Mouse (Mus musculus) 3T3-L1 (cell line): ENCODE measurements around the gene Hes3.

Experiments used
- DNase-seq: peaks from one replicate; pipeline ENCODE4 v3.0.0-alpha.2; 2015; ENCODE audit warnings: low read depth, low spot score

Hes3 gene

DNA sequence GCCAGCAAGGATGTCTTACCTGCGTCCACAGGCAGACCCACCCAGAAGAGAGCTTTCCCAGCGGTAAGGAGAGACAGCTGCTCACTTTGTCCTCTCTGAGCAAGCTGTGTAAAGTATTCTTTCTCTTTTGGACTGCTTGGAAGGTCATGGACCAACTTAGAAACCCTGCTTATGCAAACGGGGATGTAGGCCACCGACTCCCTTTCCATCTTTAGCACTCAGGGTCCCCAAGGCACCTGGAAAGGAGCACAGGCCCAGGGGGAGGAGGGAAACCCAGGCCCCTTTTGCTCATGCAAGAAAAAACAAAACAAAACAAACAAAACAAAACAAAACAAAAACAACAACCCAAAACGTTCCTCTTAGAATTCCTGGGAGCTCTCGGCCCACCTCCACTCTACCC, at the start of gene Hes3:
Gene Hes3, minus strand, starts transcription at position 101 of the 400 bp plus-strand sequence.
- no peak for DNase-seq

DNA sequence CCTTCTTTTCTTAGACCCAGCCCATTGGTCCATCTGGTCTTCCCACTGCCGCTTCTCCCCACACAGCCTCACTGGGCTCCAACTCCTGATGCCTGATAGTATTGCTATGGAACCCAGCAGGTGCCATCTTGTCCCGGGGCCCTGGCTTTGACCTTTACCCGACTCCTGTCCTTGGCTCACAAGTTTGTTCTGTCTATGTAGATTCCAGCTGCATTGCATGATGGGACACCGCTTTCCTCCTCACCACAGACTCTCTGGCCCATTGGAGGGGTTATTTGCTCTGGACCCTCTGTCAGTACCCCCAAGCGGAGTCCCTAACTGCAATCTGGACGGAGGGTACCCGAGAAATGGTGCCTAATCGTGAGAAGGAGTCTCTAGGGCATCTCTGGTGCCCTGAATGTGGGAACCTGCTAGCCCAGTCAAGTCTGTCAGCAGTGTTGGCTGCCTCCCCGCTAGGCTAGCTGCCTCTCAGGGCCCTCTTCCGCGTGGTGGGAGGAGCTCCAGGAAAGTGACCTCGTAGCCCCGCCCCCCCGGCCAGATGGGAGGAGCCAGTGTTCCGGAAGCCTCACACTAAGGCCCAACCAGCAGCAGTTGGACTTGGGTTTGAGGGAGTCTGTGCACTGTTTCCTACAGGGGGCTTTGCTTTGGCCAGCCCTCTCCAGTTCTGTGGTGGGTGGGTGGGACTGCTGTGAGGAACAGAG, 49.3 kb upstream of the Hes3 start:
- DNase-seq, result no peak

DNA sequence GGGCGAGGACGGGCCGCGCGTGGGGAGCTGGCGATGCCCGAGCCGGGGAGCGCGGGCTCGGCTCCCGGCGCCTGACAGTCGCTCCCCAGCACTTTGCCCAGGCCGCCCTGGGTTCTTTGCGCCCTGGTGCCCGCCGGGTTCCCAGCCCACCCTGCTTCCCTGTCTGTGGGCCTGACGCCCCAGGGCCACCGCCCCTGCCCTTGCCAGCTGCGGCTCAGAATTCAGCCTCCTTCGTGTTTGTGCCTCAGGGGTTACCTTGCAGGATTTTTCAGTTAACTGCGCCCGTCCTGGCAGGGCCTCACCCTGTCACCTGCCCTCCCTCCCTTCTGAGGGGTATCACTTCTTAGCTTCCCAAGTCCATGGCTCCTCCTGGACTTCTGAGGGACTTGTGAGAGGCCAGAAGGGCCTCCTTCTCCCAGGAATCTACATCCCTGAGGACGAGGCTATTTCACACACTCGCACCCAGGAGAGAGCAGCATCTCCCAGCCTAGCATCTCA, 47.9 kb upstream of the Hes3 start:
- DNase-seq, result no peak

DNA sequence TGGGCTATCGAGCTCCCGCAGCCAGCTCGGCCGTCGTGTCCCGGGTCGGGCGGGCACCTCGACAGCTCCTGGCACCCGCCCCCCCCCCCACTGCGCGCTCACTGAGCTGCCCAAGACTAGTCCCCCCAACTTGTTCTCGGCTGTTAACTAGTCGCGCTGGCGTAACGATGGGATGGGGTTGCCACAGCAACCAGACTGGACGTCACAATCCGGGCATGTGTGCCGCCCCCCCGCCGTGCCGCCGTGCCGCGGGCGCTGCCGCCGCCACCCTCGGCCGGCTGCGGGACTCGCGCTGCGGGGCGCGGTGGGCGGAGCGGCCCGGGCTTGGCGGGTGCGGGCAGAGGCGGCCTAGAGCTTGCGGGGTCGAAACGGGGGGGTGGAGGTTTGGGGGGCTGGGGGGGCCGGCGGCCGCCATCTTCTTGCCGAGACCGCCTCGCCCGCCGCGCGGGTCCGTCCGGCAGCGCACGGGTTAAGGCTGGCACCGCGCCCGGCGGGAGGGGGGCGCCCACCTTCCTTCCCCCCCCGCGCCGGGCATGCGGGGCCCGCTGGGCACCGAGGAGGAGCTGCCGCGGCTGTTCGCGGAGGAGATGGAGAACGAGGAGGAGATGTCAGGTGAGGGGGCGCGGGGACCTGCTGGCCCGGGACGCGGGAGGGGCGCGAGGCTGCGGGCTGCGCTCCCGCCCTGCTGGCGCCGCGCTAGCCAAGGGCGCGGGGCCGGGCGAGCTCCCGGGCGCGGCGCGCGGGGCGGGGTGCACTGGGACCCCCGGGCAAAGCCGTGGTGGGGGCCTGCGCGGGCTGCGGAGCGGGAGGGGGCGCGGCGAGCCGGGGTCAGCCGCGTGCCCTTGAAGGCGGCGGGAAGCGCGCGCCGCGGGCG, 47.2 kb upstream of the Hes3 start, which contains the start of gene Chd5:
Gene Chd5, plus strand, starts transcription at position 233 of the 874 bp plus-strand sequence.
- no peak for DNase-seq

DNA sequence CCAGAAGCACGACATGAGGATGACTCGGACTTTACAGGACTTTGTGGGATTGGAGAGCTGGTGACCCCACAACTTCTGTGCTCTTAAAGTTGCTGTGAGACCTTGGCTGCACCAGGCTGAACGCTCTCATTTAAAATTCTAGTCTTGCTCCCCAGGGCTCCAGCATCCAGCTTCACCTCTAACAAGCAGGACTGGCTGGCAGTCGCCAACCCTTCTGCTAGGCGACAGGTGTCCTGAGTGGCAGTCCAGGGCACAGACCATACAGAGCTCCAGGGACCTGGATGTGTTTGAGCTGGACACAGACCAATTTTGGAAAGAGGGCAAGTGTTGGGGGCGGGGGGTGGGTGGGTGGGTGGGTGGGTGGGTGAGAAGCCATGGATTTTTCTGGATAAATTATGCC, 46.3 kb upstream of the Hes3 start:
- no peak for DNase-seq

DNA sequence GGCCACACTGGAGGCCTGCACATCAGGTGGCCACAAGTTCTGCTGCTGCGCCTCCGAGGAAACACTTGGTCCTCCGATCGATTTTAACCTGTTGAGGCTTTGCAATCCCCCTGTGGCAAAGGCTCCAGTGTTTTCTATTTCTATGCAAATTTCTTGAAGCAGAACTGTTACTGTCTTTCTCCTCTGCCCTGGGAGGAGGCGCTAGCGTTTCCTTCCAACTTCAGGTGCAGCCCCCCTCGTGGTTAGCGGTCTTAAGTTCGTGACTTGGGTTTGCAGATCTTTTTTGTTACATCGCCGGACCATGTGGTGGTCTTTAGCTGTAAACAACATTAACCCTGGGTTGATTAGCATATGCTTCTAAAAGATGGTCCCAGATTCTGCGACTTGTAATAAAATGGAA, 42.1 kb upstream of the Hes3 start:
- no peak for DNase-seq

DNA sequence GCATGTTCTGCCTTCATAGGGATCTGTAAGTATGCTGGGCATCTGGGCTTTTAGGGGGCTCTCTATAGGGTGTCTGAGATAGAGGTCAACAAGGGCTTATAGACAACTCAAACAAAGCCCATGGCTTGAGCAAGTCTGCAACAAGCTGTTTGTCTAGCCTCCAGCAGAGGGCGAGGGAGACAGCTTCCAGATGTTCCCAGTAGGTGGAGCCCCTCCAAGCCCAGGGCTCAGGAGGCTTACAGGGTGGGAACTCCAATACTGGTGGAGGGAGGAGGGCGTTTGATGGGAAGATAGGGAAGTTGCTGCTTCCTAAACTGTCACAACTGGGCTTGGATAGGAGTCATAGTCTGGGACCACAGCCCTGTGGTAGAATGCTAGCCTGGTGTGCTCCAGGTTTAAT, 41.5 kb upstream of the Hes3 start:
- peak; percentile 80 for DNase-seq

DNA sequence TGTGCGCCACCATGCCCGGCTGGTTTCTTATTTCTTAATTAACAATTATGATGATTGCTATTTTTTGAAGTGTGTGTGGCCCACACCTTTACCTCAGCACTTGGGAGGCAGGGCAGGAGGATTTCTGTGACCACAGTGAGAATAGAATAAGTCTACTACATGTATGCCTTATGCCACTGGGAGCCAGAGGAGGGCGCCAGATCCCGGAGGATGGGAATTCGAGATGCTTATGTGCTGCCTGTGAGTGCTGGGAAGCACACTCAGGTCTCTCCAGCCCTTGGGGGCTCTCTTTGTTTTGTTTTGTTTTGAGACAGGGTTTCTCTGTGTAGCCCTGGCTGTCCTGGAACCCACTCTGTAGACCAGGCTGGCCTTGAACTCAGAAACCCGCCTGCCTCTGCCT, 37.2 kb upstream of the Hes3 start:
- peak; percentile 71 for DNase-seq

DNA sequence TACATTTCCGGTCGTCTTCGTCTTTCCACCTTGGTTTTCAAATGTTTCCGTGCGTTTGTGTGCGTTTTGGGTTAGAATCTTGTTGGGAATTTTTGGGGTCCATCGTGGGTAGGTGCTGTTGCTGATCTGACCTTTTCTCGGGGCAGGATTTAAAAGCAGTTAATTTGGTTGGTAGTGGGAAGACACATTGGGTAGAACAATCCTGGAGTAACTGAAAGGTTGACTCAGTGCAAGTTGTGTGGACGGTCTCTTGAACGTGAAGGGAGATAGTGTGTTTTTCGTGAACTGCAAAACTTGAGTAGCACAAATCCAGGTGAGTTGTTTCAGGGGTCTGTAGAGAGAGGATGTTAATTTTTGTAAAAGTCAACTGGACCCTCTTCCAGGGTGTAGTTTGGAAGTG, 35.1 kb upstream of the Hes3 start:
- DNase-seq, result peak; percentile 8

DNA sequence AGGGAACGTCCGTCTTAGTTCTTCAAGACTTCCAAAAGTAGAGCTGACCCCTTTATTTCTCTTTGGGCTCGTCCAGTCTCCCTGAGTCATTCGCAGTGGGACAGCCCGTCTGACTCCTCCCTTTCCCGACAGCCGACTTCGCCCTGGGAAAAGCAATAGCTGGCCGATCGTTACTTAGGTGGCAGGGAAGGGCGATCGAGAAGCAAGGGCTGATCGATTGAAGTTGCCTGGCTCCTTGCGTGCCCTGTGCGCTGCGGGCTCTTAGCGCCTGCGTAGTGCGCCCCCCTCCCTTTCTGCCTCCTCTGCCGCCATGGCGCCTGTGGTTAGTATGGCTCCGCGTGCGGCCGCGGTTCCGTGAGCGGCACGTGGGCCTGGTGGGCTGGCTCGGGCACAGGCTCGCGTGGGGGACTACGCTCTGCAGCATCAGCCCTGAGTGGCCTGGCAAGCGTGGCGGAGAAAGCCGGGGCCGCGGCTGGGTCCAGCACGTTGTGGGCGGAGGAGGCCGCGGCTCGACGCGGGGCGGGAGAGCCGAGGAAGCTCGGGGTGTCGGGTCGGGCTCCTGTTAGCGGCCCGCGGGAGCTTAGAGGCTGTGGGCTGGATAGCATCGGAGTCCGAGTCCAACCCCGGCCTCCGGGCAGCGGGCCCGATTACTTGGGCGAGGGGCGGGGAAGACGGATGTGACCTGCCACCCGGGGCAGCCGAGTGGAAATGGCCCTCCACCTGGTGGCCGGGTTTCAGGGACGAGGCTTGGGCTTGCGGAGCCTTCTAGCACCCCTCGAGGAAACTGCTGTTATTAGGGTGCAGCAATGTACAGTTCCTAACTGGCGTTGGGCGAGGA, 34.3 kb upstream of the Hes3 start, which contains the start of gene Rpl22:
Gene Rpl22, plus strand, starts transcription at position 169 of the 838 bp plus-strand sequence.
- DNase-seq, result peak; percentile 98

DNA sequence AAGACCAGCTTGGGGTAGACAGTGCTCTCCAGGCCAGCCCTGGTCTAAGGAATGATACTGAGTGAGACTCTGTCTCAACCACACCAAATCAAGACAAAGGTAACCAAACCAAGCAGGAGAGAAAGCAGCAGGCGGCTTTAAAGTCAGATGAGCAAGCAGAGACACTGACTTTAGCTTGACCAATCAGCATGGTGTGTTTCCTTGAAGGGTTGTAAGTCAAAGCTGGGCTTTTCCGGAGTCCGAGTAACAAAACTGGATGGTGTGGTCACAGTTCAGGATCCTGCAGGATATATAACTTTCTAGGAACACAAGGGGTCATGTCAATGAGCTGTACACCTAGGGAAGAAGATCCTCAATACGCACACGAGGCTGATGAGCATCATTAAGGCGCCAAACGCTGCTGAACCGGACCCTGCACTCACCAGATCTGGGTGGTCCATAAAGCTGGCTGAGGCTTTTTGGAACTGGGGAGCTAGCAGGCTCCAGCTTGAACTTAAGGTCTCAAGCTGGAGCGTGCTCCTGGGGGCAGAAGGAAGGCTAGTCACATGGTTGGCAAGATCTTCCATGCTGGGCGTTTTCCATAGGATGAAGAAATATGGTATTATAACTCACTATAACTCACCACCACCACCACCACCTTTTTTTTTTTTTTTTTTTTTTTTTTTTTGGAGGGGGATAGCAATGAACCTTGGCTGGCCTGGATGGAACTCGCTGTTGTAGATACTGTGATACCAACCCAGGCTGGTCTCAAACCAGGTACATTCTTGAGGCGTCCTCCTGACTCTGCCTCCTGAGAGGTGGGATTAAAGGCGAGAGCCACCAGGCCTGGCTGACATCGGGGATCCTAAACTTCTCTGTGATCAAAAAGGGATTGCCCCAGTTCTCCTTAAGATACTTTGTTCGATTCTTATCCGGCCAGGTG, 33.4 kb upstream of the Hes3 start:
- DNase-seq, result no peak

DNA sequence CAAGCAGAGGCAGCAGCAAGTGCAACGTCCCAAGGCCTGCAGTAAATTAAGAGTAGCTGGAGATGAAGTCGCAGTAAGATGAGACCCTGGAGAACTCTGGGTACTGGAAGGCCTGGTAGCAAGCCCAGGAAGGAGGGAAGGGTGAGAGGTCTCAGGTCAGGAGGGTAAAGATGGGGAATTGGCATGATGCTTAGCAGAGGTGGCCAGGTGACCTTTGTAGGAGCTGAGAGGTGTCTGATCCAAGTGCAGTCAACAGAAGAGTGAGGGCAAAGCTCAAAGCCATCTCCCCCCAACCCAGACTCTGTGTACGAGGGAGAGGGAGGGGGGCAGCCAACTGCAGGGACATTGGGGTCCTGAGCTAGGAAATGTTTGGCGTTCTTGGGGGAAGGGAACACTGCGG, 30.0 kb upstream of the Hes3 start:
- no peak for DNase-seq

DNA sequence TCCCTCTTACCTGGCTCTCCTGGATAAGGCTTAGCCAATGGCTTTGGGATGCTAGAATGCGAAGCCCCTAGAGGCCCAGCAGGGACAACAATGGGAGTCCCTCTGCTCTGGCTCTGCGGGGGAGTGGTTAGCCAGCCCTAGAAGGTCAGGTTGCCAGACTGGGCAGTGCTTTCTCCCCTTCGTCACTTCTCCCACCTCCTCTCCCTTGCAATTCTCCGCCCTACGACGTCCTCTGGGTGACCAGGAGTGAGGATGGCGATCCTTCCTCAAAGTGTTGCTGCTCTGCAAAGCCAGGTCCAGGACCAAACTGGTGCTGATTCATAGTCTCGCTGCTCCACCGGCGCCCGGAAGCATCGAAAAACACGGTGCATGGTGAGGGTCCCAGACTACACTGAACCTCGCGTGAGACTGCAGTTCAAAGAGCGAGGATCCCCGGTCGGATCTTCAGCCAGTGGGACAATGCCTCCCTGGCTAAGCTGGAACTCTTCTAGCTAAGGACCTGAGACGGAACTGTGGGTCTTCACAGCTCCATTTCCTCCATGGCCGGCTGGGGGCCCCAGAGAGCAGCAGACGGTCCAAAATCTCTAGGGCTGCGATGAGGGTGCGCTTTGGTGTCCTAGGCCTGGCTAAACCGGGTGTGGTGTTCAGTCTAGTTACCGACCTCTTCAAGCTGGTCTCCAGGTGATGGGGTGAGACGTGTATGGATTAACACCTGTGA, 27.2 kb upstream of the Hes3 start, which contains the start of gene Rnf207:
Gene Rnf207, minus strand, starts transcription at position 477 of the 718 bp plus-strand sequence.
- peak; percentile 75 for DNase-seq

DNA sequence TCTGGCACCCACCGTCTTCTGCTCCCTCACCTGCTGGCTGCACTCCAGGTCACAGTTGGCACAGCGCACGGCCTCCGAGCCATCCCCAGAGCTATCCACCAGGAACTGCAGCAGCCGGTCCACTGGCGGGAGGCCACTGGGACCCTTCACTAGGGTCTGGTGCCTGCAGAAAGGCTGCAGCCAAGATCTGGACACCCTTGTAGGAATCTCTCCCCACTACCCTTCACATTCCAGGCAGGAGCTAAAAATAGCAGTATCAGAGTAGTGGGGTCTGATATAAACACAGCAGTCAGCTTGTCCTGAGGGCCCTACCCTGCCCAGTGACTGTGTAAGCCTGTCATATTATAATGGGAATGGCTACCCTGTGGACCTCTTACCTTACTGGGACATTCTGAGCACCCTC, 26.2 kb upstream of the Hes3 start:
- DNase-seq, result no peak

DNA sequence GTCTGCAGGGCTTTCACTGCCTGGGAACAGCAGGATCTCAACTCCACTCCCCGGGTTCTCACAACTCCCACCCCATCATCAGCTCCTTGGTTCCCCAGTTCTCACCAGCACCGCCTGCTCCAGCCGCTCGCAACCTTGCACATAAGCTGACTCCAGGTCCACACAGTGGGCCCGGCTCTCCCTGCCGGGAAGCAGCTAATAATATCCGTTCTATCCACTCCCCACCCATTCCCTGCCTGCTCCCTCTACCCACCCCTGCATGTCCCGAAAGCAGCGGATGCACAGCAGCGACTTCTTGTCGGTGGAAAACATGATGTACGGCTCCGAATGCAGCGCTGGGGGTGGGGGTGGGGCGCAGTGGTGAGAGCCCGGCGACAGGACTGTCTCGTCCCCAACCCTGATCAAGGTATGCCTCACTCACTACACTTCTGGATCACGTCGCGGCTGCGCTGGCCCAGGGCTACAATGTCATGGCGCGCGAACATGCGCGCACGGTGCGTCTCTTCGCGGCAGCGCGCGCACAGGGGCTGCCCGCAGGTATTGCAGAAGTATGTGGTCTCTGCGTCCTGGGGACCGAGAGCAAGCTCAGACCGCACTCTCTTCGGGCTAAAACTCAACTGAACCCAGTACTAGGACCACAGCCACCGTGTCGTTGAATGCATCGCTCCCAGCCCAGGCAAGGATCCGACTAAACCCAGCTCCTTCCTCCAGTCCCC, 24.2 kb upstream of the Hes3 start:
- no peak for DNase-seq

DNA sequence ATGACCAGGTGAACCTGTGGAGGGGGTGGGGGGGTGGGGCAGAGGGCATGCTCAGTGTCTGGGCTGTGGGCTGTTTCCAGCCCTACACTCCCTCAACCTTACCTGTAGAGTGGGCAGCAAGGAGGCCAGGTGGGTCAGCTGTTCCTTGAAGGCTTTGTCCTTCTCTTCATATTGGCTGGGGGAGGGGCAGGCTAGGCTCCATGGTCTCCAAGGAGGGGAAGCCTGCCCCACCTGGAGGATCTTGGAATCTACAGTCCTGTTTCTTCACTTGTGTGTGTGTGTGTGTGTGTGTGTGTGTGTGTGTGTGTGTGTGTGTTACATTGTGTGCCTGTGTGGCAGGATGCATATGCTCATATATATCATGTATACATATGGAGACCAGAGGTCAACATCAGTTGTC, 22.5 kb upstream of the Hes3 start:
- DNase-seq, result peak; percentile 22

DNA sequence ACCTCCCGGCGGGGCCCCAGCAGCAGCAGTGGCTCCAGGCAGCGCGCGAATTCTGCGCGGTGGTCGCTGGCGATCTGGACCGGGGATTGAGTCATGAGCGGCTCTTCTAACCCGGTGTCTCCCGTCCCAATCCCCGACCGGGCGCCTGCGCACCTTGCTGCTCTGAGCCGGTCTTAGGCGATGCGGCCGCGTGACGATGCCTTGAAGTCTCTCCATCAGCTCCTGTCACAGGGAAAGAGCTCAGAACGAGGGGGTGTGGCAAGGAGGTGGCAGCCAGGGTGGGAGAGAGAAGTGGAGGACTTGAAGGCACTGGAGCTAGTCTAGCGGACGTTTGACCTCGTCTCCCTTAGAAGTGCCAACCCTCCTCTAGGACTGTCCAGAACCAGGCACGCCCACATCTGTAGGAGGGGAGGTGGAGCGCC, 21.8 kb upstream of the Hes3 start:
- DNase-seq, result no peak

DNA sequence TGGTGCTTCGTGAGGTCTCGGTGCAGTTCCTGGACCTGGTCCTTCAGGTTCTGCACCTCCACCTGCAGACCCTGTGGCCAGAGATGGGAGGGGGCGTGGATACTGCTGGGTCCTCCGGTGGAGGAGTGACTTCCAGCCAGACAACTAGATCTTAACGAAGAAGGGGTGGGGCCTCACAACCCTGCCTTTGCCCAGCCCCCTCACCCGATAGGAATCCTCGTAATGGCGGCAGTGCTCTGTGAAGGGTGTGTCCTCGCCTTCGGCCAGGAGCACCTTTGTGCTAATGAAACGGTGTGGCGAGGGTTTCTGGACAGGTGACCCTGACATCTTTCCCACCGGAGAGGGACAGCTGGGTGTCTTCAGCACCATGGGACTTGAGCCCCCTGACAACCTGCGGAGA, 20.7 kb upstream of the Hes3 start:
- no peak for DNase-seq

DNA sequence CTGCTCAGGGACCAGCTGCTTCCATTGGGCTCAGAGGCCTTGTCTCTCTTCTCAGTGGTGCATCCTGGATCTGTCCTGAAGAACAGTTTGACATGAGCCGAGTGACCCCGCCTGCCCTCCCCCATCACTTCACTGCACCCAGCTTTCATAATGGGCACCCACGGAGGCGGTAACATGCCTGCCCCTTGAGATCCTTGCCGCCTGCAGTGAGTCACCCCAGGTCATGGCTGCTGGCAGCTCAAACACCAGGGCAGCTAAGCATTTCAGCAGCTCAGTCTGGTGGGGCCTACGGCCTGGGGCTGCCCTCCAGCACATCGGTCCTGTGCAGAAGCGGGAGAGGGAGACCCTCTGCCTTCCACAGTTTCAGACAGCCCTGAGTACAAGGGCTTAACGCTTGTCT, 16.1 kb upstream of the Hes3 start:
- no peak for DNase-seq
